Mouse (Mus musculus): ENCODE data around the gene Sdad1.

The Sdad1 gene

GRCm38 (mm10) chr5:92240769-92241168 is 69.5 kb downstream of the Sdad1 start:
- no peak for DNase-seq (ENCODE audit: low read depth, low spot score)

- DNase-seq (ENCODE audit: low read depth, low spot score), result peak; percentile 86
These were observed 70.7 kb downstream of the Sdad1 start for GRCm38 (mm10) chr5:92239333-92240232.

- DNase-seq (ENCODE audit: low read depth, low spot score), result peak; percentile 9
These were observed 75.2 kb downstream of the Sdad1 start for GRCm38 (mm10) chr5:92234939-92235557.
